Mouse (Mus musculus) heart, embryonic 14.5 days (tissue): ENCODE data around the gene Galr2. TPM values are rescaled to one million over a fixed set of nuclear protein-coding genes. Genes with fewer than 3 reads are reported as not detected.
A peak's percentile ranks its signal among the peaks of the same experiment; 100 is the strongest.
"Not testable (repeated sequence)": the region's sequence is repeated elsewhere in the genome, so short reads cannot be mapped to it uniquely, and the experiment has no call there.

Source experiments
- ATAC-seq: fragments of 200-750 bp; cut with Nextera tagmentation; 2 replicates; pipeline ENCODE4 v1.8.0; 2017; ENCODE audit warnings: low read depth, moderate TSS enrichment; ENCODE audit not compliant: insufficient number of reproducible peaks, insufficient read depth, low FRiP score
- H3K27ac ChIP-seq, 2 experiments: fragments of 200-500 bp in 1 of 2; fragments of 300-500 bp in 1 of 2; sonication (generic) in 1 of 2; replicated peaks in 1 of 2; 2 replicates each; pipeline ENCODE4 v1.5.1; 2012 to 2014; ENCODE audit warnings: low read depth in 2 of 2, low read length in 2 of 2, control low read depth in 1 of 2, mild to moderate bottlenecking in 1 of 2, mixed read lengths in 1 of 2; ENCODE audit not compliant: control insufficient read depth in 1 of 2, insufficient read depth in 1 of 2
- H3K27me3 ChIP-seq: fragments of 300-500 bp; sonication (generic); 2 replicates; pipeline ENCODE4 v1.6.1; 2014; ENCODE audit warnings: mild to moderate bottlenecking, low read length, control low read depth; ENCODE audit not compliant: control insufficient read depth, insufficient read depth
- H3K36me3 ChIP-seq: fragments of 300-500 bp; sonication (generic); 2 replicates; pipeline ENCODE4 v1.6.1; 2014; ENCODE audit warnings: mild to moderate bottlenecking, control low read depth, low read length, mixed read lengths; ENCODE audit not compliant: control insufficient read depth, insufficient read depth
- H3K4me1 ChIP-seq, 2 experiments: fragments of 200-500 bp in 1 of 2; fragments of 300-500 bp in 1 of 2; sonication (generic) in 1 of 2; 2 replicates each; pipeline ENCODE4 v1.6.1; 2012 to 2014; ENCODE audit warnings: low read length in 2 of 2, control low read depth in 1 of 2, mixed read lengths in 1 of 2; ENCODE audit not compliant: control insufficient read depth in 2 of 2, insufficient read depth in 2 of 2
- H3K4me2 ChIP-seq: fragments of 300-500 bp; sonication (generic); 2 replicates; pipeline ENCODE4 v1.6.1; 2014; ENCODE audit warnings: mild to moderate bottlenecking, low read length
- H3K4me3 ChIP-seq, 2 experiments: fragments of 200-500 bp in 1 of 2; fragments of 300-500 bp in 1 of 2; sonication (generic) in 1 of 2; 2 replicates each; pipeline ENCODE4 v1.5.1; 2012 to 2014; ENCODE audit warnings: low read length in 2 of 2, mild to moderate bottlenecking in 2 of 2, control low read depth in 1 of 2, low read depth in 1 of 2, moderate library complexity in 1 of 2; ENCODE audit not compliant: control insufficient read depth in 1 of 2, insufficient read depth in 1 of 2
- H3K9ac ChIP-seq: fragments of 300-500 bp; sonication (generic); 2 replicates; pipeline ENCODE4 v1.6.1; 2014; ENCODE audit warnings: mild to moderate bottlenecking, low read length
- H3K9me3 ChIP-seq: fragments of 300-500 bp; sonication (generic); 2 replicates; pipeline ENCODE4 v1.6.1; 2016; ENCODE audit warnings: low read length, control low read depth; ENCODE audit not compliant: control insufficient read depth
- WGBS: fragments of 180-500 bp; shearing (Covaris S2); extraction: QIAGEN DNeasy Blood & Tissue Kit; methylation state at CpG from one replicate; pipeline ENCODE4 v1.1.7; 2014; 5-methylcytosine and 5-hydroxymethylcytosine counted together
- polyA plus RNA-seq: library from polyadenylated mRNA; unstranded; fragments of >200 nt; fragmentation: Nextera tagmentation; extraction: Ambion mirVana; gene quantifications from 2 replicates; pipeline ENCODE4 v1.2.1, GENCODE M21; 2014

The Galr2 gene
- polyA plus RNA-seq, 1 experiment from 2014 or later = not detected

DNA sequence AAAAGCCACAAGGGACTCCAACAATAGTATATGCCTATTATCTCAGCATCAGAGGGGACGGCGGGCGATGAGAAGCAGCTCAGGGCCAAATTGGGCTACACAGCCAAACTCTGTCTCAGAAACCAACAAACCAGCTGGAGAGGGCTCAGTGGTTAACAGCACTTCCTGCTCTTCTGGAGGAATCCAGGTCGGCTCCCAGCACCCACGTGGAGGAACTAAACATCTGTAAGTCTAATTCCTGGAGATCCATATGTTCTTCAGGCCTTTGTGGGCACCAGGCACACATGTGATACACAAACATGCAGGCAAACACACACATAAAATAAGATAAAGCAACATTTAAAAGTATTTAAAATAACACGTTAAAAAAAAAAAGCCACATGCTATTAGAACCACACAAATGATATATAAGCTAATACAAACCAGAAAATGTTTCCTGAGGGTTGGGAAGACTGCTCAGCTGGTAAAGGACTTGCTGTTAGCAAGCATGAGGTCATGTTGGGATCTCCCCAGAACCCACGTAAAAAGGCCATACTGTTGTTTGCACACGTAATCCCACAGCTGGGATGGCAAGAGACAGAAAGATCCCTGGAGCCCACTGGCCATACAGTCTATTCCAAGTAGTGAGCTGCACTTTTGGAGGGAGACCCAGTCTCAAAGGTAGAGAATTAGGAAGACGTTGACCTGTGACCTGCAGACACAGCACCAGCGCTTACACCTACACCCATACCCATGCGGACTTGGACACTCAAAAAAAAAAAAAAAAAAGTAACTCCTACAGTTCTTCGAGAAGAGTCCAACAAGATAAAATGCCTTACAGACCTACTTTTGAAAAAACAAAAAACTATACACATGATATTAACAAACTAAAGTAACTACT lies 7.9 kb upstream of the Galr2 start:
- ATAC-seq = no peak
- Histone ChIP-seq H3K4me1 (peaks cover 7 to 12% of the 10 kb centered on the region in 2 experiments), H3K27ac (no peak overlapping the region), H3K9ac (peak overlapping the region; percentile 92), H3K27me3 (no peaks in the 10 kb centered on the region), H3K4me3 (peak overlapping the region; percentile 79 to 91), H3K36me3 (peaks cover 42% of the 10 kb centered on the region), H3K4me2 (peak overlapping the region; percentile 76), H3K9me3 (no peaks in the 10 kb centered on the region)
- 40% methylated on average over 12 of the region's 12 CpGs for WGBS

DNA sequence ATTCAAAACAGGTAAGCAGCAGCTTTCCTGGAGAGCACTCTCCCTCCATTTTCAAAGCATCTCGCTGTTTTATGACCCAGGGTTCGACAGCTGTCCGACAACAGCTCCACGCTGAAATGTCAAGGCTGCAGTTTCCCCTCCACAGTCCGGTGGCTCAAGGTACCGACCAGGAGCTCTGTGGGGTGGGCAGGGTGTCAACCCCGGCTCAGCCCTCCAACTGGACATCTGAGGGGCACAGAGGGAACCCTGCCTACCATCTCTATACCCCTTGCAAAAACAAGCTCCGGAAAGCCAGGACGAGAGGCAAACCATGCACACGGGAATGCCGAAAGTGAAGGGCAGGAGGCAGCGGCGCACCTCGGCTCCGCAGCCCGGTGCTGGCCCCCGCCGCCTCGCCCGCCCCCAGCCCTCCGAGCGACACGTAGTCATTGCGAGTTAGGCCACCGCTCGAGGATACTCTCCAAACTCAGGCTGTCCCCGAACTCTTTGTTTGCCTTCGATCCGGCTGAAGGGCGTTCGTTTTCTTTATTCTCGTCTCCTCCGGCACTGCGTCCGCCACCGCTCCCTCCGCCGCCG lies 7.2 kb upstream of the Galr2 start:
- H3K27me3 ChIP-seq = no peaks in the 10 kb centered on the region
- peaks cover 7 to 12% of the 10 kb centered on the region in 2 experiments for H3K4me1 ChIP-seq
- no peaks in the 10 kb centered on the region for H3K9me3 ChIP-seq
- H3K4me2 ChIP-seq = peak overlapping the region; percentile 76
- peaks cover 36% of the 10 kb centered on the region for H3K36me3 ChIP-seq
- peak overlapping the region; percentile 92 for H3K9ac ChIP-seq
- ATAC-seq = 0 out of 2 replicates have a peak, but pooled peaks have one; percentile 6
- H3K27ac ChIP-seq = peak overlapping the region; percentile 46 to 86; a peak in 2 of 4 replicates
- 1% methylated on average over 39 of the region's 39 CpGs for WGBS
- peak overlapping the region; percentile 79 to 91 for H3K4me3 ChIP-seq

- Histone ChIP-seq H3K9ac (peak within 1 kb of the TSS; percentile 92), H3K36me3 (peaks cover 32% of the 10 kb centered on the region), H3K4me3 (peak within 1 kb of the TSS; percentile 79 to 91), H3K4me1 (peaks cover 7 to 12% of the 10 kb centered on the region in 2 experiments), H3K9me3 (no peaks in the 10 kb centered on the region), H3K4me2 (peak within 1 kb of the TSS; percentile 76), H3K27me3 (no peaks in the 10 kb centered on the region), H3K27ac (peak within 1 kb of the TSS; percentile 78 to 86)
- 3% methylated on average over 32 of the region's 32 CpGs for whole genome bisulfite sequencing
- ATAC-seq = peak; percentile 95
These were observed 6.6 kb upstream of the Galr2 start, which contains the start of gene Srp68 for GRCm38 (mm10) chr11:116274045-116274666. Srp68 (minus strand) TSS chr11:116274217.

- 93% methylated on average over 1 of the region's 1 CpGs for WGBS
- not testable (repeated sequence) for H3K4me3 ChIP-seq, ATAC-seq, H3K9me3 ChIP-seq, H3K4me2 ChIP-seq, H3K36me3 ChIP-seq, H3K27ac ChIP-seq, H3K9ac ChIP-seq
- peaks cover 12 to 17% of the 10 kb centered on the region in 2 experiments for H3K4me1 ChIP-seq
- H3K27me3 ChIP-seq = peaks cover 26% of the 10 kb centered on the region
These were observed 3.6 kb upstream of the Galr2 start for GRCm38 (mm10) chr11:116277184-116277583.

GRCm38 (mm10) chr11:116281671-116282070 lies 932 bp downstream of the Galr2 start:
- Histone ChIP-seq H3K4me2 (peak overlapping the region; percentile 67), H3K36me3 (no peaks in the 10 kb centered on the region), H3K4me1 (peaks cover 5 to 8% of the 10 kb centered on the region in 2 experiments), H3K27ac (no peak overlapping the region), H3K9me3 (0 out of 2 replicates have a peak, but pooled peaks cover 3% of the 10 kb centered on the region), H3K9ac (peak overlapping the region; percentile 49; the same call in 1 of the 2 replicates), H3K4me3 (peak overlapping the region; percentile 29 to 34), H3K27me3 (peaks cover 64% of the 10 kb centered on the region)
- no peak for ATAC-seq
- WGBS = 2% methylated on average over 18 of the region's 18 CpGs

- 2% methylated on average over 11 of the region's 11 CpGs for WGBS
- ATAC-seq = no peak
- Histone ChIP-seq H3K27me3 (peaks cover 64% of the 10 kb centered on the region), H3K4me1 (peaks cover 5 to 8% of the 10 kb centered on the region in 2 experiments), H3K9me3 (0 out of 2 replicates have a peak, but pooled peaks cover 3% of the 10 kb centered on the region), H3K4me3 (no peak overlapping the region), H3K9ac (no peak overlapping the region), H3K27ac (no peak overlapping the region), H3K4me2 (peak overlapping the region; percentile 67), H3K36me3 (no peaks in the 10 kb centered on the region)
These were observed 1.4 kb downstream of the Galr2 start for GRCm38 (mm10) chr11:116282089-116282488.

DNA sequence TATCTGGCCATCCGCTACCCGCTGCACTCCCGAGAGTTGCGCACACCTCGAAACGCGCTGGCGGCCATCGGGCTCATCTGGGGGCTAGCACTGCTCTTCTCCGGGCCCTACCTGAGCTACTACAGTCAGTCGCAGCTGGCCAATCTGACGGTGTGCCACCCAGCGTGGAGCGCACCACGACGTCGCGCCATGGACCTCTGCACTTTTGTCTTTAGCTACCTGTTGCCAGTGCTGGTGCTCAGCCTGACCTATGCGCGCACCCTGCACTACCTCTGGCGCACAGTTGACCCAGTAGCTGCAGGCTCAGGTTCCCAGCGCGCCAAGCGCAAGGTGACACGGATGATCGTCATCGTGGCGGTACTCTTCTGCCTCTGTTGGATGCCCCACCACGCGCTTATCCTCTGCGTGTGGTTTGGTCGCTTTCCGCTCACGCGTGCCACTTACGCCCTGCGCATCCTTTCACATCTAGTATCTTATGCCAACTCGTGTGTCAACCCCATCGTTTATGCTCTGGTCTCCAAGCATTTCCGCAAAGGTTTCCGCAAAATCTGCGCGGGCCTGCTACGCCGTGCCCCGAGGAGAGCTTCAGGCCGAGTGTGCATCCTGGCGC lies 2.3 kb downstream of the Galr2 start:
- H3K4me1 ChIP-seq = peaks cover 5 to 8% of the 10 kb centered on the region in 2 experiments
- H3K4me3 ChIP-seq = no peak overlapping the region
- ATAC-seq = no peak; the same call in 1 of the 2 replicates
- H3K9me3 ChIP-seq = 0 out of 2 replicates have a peak, but pooled peaks cover 3% of the 10 kb centered on the region
- H3K4me2 ChIP-seq = no peak overlapping the region
- no peak overlapping the region for H3K27ac ChIP-seq
- peaks cover 8% of the 10 kb centered on the region for H3K36me3 ChIP-seq
- H3K9ac ChIP-seq = no peak overlapping the region
- WGBS = 9% methylated on average over 48 of the region's 48 CpGs
- H3K27me3 ChIP-seq = peaks cover 64% of the 10 kb centered on the region
